Mouse (Mus musculus): ENCODE data around the gene 1500011B03Rik.

GRCm38 (mm10) chr5:114785196-114785595, 38.1 kb downstream of the 1500011B03Rik start:
- TF ChIP-seq CTCF (IDR thresholded peaks at IDR 0.05; ENCODE audit: low read depth) (no peak), EP300 (IDR thresholded peaks at IDR 0.05; ENCODE audit: low read depth) (no peak)

Measured in heart, postnatal 0 days (tissue).